Mouse (Mus musculus): ENCODE data around the gene Atmin.

GRCm38 (mm10) chr8:116980117-116980516 lies 36.9 kb downstream of the Atmin start:
- TF ChIP-seq CTCF (IDR thresholded peaks at IDR 0.05) = peak; percentile 82
- TF ChIP-seq EP300 (IDR thresholded peaks at IDR 0.05) = no peak
